Mouse (Mus musculus): Measurements from ENCODE around the gene Gmppa. TPM values are rescaled to one million over a fixed set of nuclear protein-coding genes. Genes with fewer than 3 reads are reported as not detected.

Gene Gmppa
- 10 to 100 TPM; 35.4 to 35.5 TPM for total RNA-seq (2021)
- long read RNA-seq, experiment 1, partial matches to known transcripts = 2 of 10 reads
- long read RNA-seq, experiment 1, other reads (novel, unspliced or antisense) = 3 of 10 reads
- long read RNA-seq, experiment 2, partial matches to known transcripts = 4 of 13 reads
- long read RNA-seq, experiment 2, other reads (novel, unspliced or antisense) = 6 of 13 reads

GRCm38 (mm10) chr1:75435475-75436328 is at the start of gene Gmppa:
Gmppa (plus strand) TSS chr1:75435930.
- peak; percentile 73 for DNase-seq
- intact Hi-C loops (cut with DNase I) = no loop called here

- DNase-seq = no peak
- intact Hi-C loops (cut with DNase I) = no loop called here
Measured at GRCm38 (mm10) chr1:75386149-75386548, 49.6 kb upstream of the Gmppa start.

GRCm38 (mm10) chr1:75387469-75387928 is 48.2 kb upstream of the Gmppa start:
- DNase-seq = peak in 1 of 2 experiments; percentile 35
- intact Hi-C loops (cut with DNase I) = no loop called here

GRCm38 (mm10) chr1:75387929-75388897 is 47.5 kb upstream of the Gmppa start:
- intact Hi-C loops (cut with DNase I) = no loop called here
- DNase-seq = no peak

GRCm38 (mm10) chr1:75388898-75389515 is 46.7 kb upstream of the Gmppa start:
- intact Hi-C loops (cut with DNase I) = no loop called here
- DNase-seq = no peak

GRCm38 (mm10) chr1:75393139-75393538 is 42.6 kb upstream of the Gmppa start:
- intact Hi-C loops (cut with DNase I) = no loop called here
- peak; percentile 71 to 81 for DNase-seq

- intact Hi-C loops (cut with DNase I) = loop anchor here (2.0 kb wide), 1 partner anchor 19 kb away; the partner anchor contains the start of gene Speg
Measured at GRCm38 (mm10) chr1:75393846-75394245, 41.9 kb upstream of the Gmppa start.

GRCm38 (mm10) chr1:75398761-75399402 is 36.8 kb upstream of the Gmppa start:
- DNase-seq = peak; percentile 57 to 72
- intact Hi-C loops (cut with DNase I) = no loop called here

More at GRCm38 (mm10) chr1:75393846-75394245, 41.9 kb upstream of the Gmppa start:
- no peak for DNase-seq

GRCm38 (mm10) chr1:75399755-75400492 is 35.8 kb upstream of the Gmppa start:
- intact Hi-C loops (cut with DNase I) = no loop called here
- peak; percentile 61 to 81 for DNase-seq

- peak in 1 of 2 experiments; percentile 42 for DNase-seq
- intact Hi-C loops (cut with DNase I) = no loop called here
Measured at GRCm38 (mm10) chr1:75400493-75401115, 35.1 kb upstream of the Gmppa start.

GRCm38 (mm10) chr1:75405547-75405946 is 30.2 kb upstream of the Gmppa start:
- DNase-seq = no peak
- intact Hi-C loops (cut with DNase I) = loop anchor here (5.0 kb wide), 1 partner anchor 33 kb away; no protein-coding TSS in a partner anchor

- intact Hi-C loops (cut with DNase I) = loop anchor here (5.0 kb wide), 1 partner anchor 34 kb away; no protein-coding TSS in a partner anchor
- no peak for DNase-seq
Measured at GRCm38 (mm10) chr1:75406173-75406572, 29.6 kb upstream of the Gmppa start.

- DNase-seq = peak in 1 of 2 experiments; percentile 32
Measured at GRCm38 (mm10) chr1:75407056-75407455, 28.7 kb upstream of the Gmppa start.

GRCm38 (mm10) chr1:75408210-75408609 is 27.5 kb upstream of the Gmppa start:
- DNase-seq = no peak
- intact Hi-C loops (cut with DNase I) = loop anchor here (5.0 kb wide), 1 partner anchor 36 kb away; no protein-coding TSS in a partner anchor

More at GRCm38 (mm10) chr1:75407056-75407455, 28.7 kb upstream of the Gmppa start:
- intact Hi-C loops (cut with DNase I) = loop anchor here (5.0 kb wide), 1 partner anchor 35 kb away; no protein-coding TSS in a partner anchor

- no peak for DNase-seq
- intact Hi-C loops (cut with DNase I) = loop anchor here (5.0 kb wide), 1 partner anchor 38 kb away; no protein-coding TSS in a partner anchor
Measured at GRCm38 (mm10) chr1:75409950-75410349, 25.8 kb upstream of the Gmppa start.

GRCm38 (mm10) chr1:75412196-75412595 is 23.5 kb upstream of the Gmppa start:
- DNase-seq = no peak
- intact Hi-C loops (cut with DNase I) = no loop called here

- DNase-seq = no peak
- intact Hi-C loops (cut with DNase I) = no loop called here
Measured at GRCm38 (mm10) chr1:75413749-75414148, 22.0 kb upstream of the Gmppa start.

- intact Hi-C loops (cut with DNase I) = no loop called here
- DNase-seq = no peak
Measured at GRCm38 (mm10) chr1:75421794-75422193, 13.9 kb upstream of the Gmppa start.

All from gastrocnemius, postnatal 36 days (tissue).